18 mouse cellular contexts compared by ENCODE assay signal in genomic region chr4:143394181-143394580, GRCm38 (mm10). TPM values are rescaled to one million over a fixed set of nuclear protein-coding genes. Genes with fewer than 3 reads are reported as not detected.
"Had no signal": no experiment of that assay in that cellular context is flagged by ENCODE, and none has a peak within 500 bp of the region (broad histone marks: within the 10 kb centered on the region; RNA-seq: fewer than 3 reads in every experiment).

Gene Pramel1, plus strand, starts transcription at chr4:143394428.

- H3K27ac ChIP-seq: kidney, embryonic 15.5 days; left cerebral cortex, adult 2 months; limb, embryonic 15.5 days; liver, embryonic 13.5 days; midbrain, embryonic 10.5 days; midbrain, embryonic 15.5 days; neural tube, embryonic 13.5 days had no signal

- H3K4me3 ChIP-seq: kidney, embryonic 15.5 days; left cerebral cortex, adult 2 months; limb, embryonic 15.5 days; liver, embryonic 13.5 days; midbrain, embryonic 10.5 days; midbrain, embryonic 15.5 days; neural tube, embryonic 13.5 days had no signal

- DNase-seq: kidney, adult 2 months; kidney, postnatal 14 days; liver, embryonic 13.5 days; lung, adult 18-20 months; lung, postnatal 4 days; retina, postnatal 1 day; right cerebral cortex, postnatal 4 days; spleen, adult 18-20 months had no signal

RNA-seq across cellular contexts. Expression of gene Pramel1, which starts in this region (rescaled TPM):
- total RNA-seq: layer of hippocampus, adult 8-10 months; layer of hippocampus, postnatal 25 days; left cerebral cortex, adult 2 months; megakaryocyte, adult 5-6 weeks; monocyte, adult 5-6 weeks had no signal
